Mouse (Mus musculus) liver, embryonic 13.5 days (tissue): ENCODE measurements around the gene Btbd7. TPM values are rescaled to one million over a fixed set of nuclear protein-coding genes. Genes with fewer than 3 reads are reported as not detected.

Experiments used
- ATAC-seq: fragments of 200-750 bp; cut with Nextera tagmentation; 2 replicates; pipeline ENCODE4 v1.8.0; 2017; ENCODE audit warnings: low read depth, mild to moderate bottlenecking, moderate number of reproducible peaks, moderate library complexity
- DNase-seq: peaks from one replicate; pipeline ENCODE4 v3.0.0; 2022
- H3K27ac ChIP-seq: fragments of 300-500 bp; sonication (generic); 2 replicates; pipeline ENCODE4 v1.5.1; 2015; ENCODE audit warnings: moderate library complexity, mild to moderate bottlenecking, inconsistent platforms
- H3K27me3 ChIP-seq: fragments of 300-500 bp; sonication (generic); 2 replicates; pipeline ENCODE4 v1.6.1; 2015; ENCODE audit warnings: mild to moderate bottlenecking, inconsistent platforms
- H3K36me3 ChIP-seq: fragments of 300-500 bp; sonication (generic); 2 replicates; pipeline ENCODE4 v1.6.1; 2015; ENCODE audit warnings: mild to moderate bottlenecking, inconsistent platforms
- H3K4me1 ChIP-seq: fragments of 300-500 bp; sonication (generic); replicated peaks from 2 replicates; pipeline ENCODE4 v1.6.1; 2015; ENCODE audit warnings: inconsistent platforms
- H3K4me2 ChIP-seq: fragments of 300-500 bp; sonication (generic); 2 replicates; pipeline ENCODE4 v1.6.1; 2015; ENCODE audit warnings: inconsistent platforms, mild to moderate bottlenecking, moderate library complexity
- H3K4me3 ChIP-seq: fragments of 300-500 bp; sonication (generic); replicated peaks from 2 replicates; pipeline ENCODE4 v1.5.1; 2015; ENCODE audit warnings: mild to moderate bottlenecking, inconsistent platforms
- H3K9ac ChIP-seq: fragments of 300-500 bp; sonication (generic); 2 replicates; pipeline ENCODE4 v1.6.1; 2015; ENCODE audit warnings: mild to moderate bottlenecking, inconsistent platforms
- H3K9me3 ChIP-seq: fragments of 300-500 bp; sonication (generic); replicated peaks from 2 replicates; pipeline ENCODE4 v1.6.1; 2016; ENCODE audit warnings: inconsistent platforms
- WGBS: fragments of 180-500 bp; shearing (Covaris S2); methylation state at CpG from one replicate; pipeline ENCODE4 v1.1.7; 2015; ENCODE audit not compliant: insufficient replicate concordance; 5-methylcytosine and 5-hydroxymethylcytosine counted together
- polyA plus RNA-seq: library from polyadenylated mRNA; unstranded; fragments of >200 nt; fragmentation: Nextera tagmentation; extraction: Ambion mirVana; gene quantifications from 2 replicates; pipeline ENCODE4 v1.2.1, GENCODE M21; 2015

The Btbd7 gene
- polyA plus RNA-seq = 4.0 and 4.7 TPM in 2 replicates

- Histone ChIP-seq H3K4me2 (peak within 1 kb of the TSS; percentile 91), H3K4me3 (peak within 1 kb of the TSS; percentile 95), H3K9ac (peak within 1 kb of the TSS; percentile 95), H3K4me1 (peaks cover 28% of the 10 kb centered on the region), H3K9me3 (no peaks in the 10 kb centered on the region), H3K27ac (peak within 1 kb of the TSS; percentile 94), H3K36me3 (no peaks in the 10 kb centered on the region), H3K27me3 (no peaks in the 10 kb centered on the region)
- ATAC-seq (peak; percentile 92), DNase-seq (peak; percentile 93)
- WGBS = under 1% methylated on average over 81 of the region's 95 CpGs
These were observed at the start of gene Btbd7 for GRCm38 (mm10) chr12:102878031-102878823. Gene Btbd7, minus strand, starts transcription at chr12:102878471.

- ATAC-seq (no peak), DNase-seq (no peak)
- no peaks in the 10 kb centered on the region for H3K27me3 ChIP-seq
- H3K27ac ChIP-seq = no peak overlapping the region
- H3K9me3 ChIP-seq = no peaks in the 10 kb centered on the region
- H3K4me2 ChIP-seq = no peak overlapping the region
- WGBS = 42% methylated on average over 2 of the region's 2 CpGs
- H3K36me3 ChIP-seq = no peaks in the 10 kb centered on the region
- no peaks in the 10 kb centered on the region for H3K4me1 ChIP-seq
- no peak overlapping the region for H3K9ac ChIP-seq
- H3K4me3 ChIP-seq = no peak overlapping the region
These were observed 37.8 kb upstream of the Btbd7 start for GRCm38 (mm10) chr12:102916073-102916472.

DNA sequence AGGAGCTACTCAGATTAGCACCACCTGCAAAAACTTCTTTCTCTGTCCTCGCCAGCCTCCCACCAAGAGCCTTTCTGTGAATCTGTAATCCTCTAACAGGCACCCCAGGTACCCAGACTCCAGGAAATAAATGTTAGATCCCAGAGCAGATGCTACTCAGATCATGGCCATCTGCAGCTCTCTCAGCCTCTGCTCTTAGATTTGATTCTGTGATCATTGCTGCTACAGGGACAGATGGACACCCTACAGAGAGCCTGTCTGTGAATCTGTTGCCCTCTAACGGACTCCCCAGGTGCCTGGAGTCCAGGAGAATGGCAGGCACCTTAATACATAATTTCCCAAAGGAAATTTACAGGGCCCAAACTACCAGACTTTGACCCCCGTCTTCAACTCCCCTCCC lies 29.9 kb upstream of the Btbd7 start:
- no peak overlapping the region for H3K27ac ChIP-seq
- no peak for DNase-seq
- H3K27me3 ChIP-seq = no peaks in the 10 kb centered on the region
- no peak overlapping the region for H3K9ac ChIP-seq
- H3K4me3 ChIP-seq = no peak overlapping the region
- no peaks in the 10 kb centered on the region for H3K9me3 ChIP-seq
- H3K4me1 ChIP-seq = no peaks in the 10 kb centered on the region
- ATAC-seq = no peak
- H3K36me3 ChIP-seq = no peaks in the 10 kb centered on the region
- H3K4me2 ChIP-seq = no peak overlapping the region
- 42% methylated on average over 3 of the region's 3 CpGs for WGBS

GRCm38 (mm10) chr12:102899091-102899490 lies 20.8 kb upstream of the Btbd7 start, which contains the start of gene Cox8c:
Gene Cox8c, plus strand, starts transcription at chr12:102899316.
- no peak within 1 kb of the TSS for H3K9ac ChIP-seq

GRCm38 (mm10) chr12:102888568-102888967 lies 10.3 kb upstream of the Btbd7 start:
- DNase-seq (no peak), ATAC-seq (no peak)
- Histone ChIP-seq H3K4me1 (no peaks in the 10 kb centered on the region), H3K9ac (no peak overlapping the region), H3K27ac (no peak overlapping the region), H3K27me3 (no peaks in the 10 kb centered on the region), H3K4me2 (no peak overlapping the region), H3K4me3 (no peak overlapping the region), H3K36me3 (no peaks in the 10 kb centered on the region), H3K9me3 (no peaks in the 10 kb centered on the region)
- WGBS = 70% methylated on average over 5 of the region's 5 CpGs

More at GRCm38 (mm10) chr12:102899091-102899490, 20.8 kb upstream of the Btbd7 start, which contains the start of gene Cox8c:
- Histone ChIP-seq H3K36me3 (no peaks in the 10 kb centered on the region), H3K27me3 (no peaks in the 10 kb centered on the region), H3K9me3 (0 out of 2 replicates have a peak, but pooled peaks cover 2% of the 10 kb centered on the region), H3K27ac (no peak within 1 kb of the TSS), H3K4me3 (no peak within 1 kb of the TSS), H3K4me1 (no peaks in the 10 kb centered on the region), H3K4me2 (no peak within 1 kb of the TSS)
- no peak for ATAC-seq
- no peak for DNase-seq
- WGBS = 84% methylated on average over 17 of the region's 17 CpGs

- WGBS = 52% methylated on average over 10 of the region's 10 CpGs
- Histone ChIP-seq H3K9me3 (no peaks in the 10 kb centered on the region), H3K9ac (no peak overlapping the region), H3K4me2 (no peak overlapping the region), H3K4me1 (no peaks in the 10 kb centered on the region), H3K36me3 (no peaks in the 10 kb centered on the region), H3K27ac (no peak overlapping the region), H3K4me3 (no peak overlapping the region), H3K27me3 (no peaks in the 10 kb centered on the region)
- DNase-seq (no peak), ATAC-seq (no peak)
These were observed 9.1 kb upstream of the Btbd7 start for GRCm38 (mm10) chr12:102887366-102887765.

DNA sequence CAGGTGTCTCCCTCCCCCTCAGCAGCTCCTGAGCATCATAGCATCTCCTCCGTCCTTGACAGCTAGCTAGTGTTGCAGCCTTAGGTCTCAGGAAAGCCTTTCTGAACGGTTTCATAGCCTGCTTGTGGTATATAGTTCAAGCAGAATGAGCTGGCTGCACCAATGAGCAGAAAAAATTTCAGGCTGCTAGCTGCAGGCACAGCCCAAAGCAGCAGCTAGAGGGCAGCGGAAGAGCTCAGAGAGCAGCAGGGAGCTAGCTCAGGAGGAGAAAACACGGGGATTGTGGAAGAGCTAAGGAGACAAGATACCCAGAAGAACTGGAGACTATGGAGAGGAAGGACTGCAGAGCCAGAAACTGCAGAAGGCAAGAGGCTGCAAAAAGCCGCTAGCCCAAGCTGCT lies 7.5 kb upstream of the Btbd7 start:
- H3K4me3 ChIP-seq = no peak overlapping the region
- H3K27me3 ChIP-seq = no peaks in the 10 kb centered on the region
- H3K9me3 ChIP-seq = no peaks in the 10 kb centered on the region
- H3K9ac ChIP-seq = no peak overlapping the region
- no peak overlapping the region for H3K27ac ChIP-seq
- ATAC-seq = no peak
- no peaks in the 10 kb centered on the region for H3K36me3 ChIP-seq
- no peaks in the 10 kb centered on the region for H3K4me1 ChIP-seq
- no peak for DNase-seq
- WGBS = 17% methylated on average over 5 of the region's 5 CpGs
- H3K4me2 ChIP-seq = no peak overlapping the region

- Histone ChIP-seq H3K9ac (peak overlapping the region; percentile 65), H3K27me3 (no peaks in the 10 kb centered on the region), H3K4me1 (peaks cover 28% of the 10 kb centered on the region), H3K9me3 (no peaks in the 10 kb centered on the region), H3K36me3 (no peaks in the 10 kb centered on the region), H3K27ac (no peak overlapping the region), H3K4me2 (peak overlapping the region; percentile 91), H3K4me3 (peak overlapping the region; percentile 95)
- ATAC-seq = no peak
- DNase-seq = no peak
- WGBS = 37% methylated on average over 7 of the region's 7 CpGs
These were observed 630 bp upstream of the Btbd7 start for GRCm38 (mm10) chr12:102878901-102879300.

GRCm38 (mm10) chr12:102877301-102878030 lies 805 bp downstream of the Btbd7 start:
- Histone ChIP-seq H3K9ac (peak overlapping the region; percentile 95), H3K27me3 (no peaks in the 10 kb centered on the region), H3K36me3 (no peaks in the 10 kb centered on the region), H3K4me3 (peak overlapping the region; percentile 95), H3K4me2 (peak overlapping the region; percentile 91), H3K27ac (peak overlapping the region; percentile 94), H3K9me3 (no peaks in the 10 kb centered on the region), H3K4me1 (peaks cover 28% of the 10 kb centered on the region)
- under 1% methylated on average over 65 of the region's 70 CpGs for WGBS
- DNase-seq (peak; percentile 42), ATAC-seq (peak; percentile 76)

GRCm38 (mm10) chr12:102870527-102870926 lies 7.7 kb downstream of the Btbd7 start:
- DNase-seq (no peak), ATAC-seq (no peak)
- Histone ChIP-seq H3K4me1 (peaks cover 14% of the 10 kb centered on the region), H3K9me3 (no peaks in the 10 kb centered on the region), H3K4me3 (no peak overlapping the region), H3K9ac (no peak overlapping the region), H3K27me3 (no peaks in the 10 kb centered on the region), H3K4me2 (no peak overlapping the region), H3K36me3 (no peaks in the 10 kb centered on the region), H3K27ac (no peak overlapping the region)
- WGBS = 25% methylated on average over 1 of the region's 1 CpGs

- no peaks in the 10 kb centered on the region for H3K9me3 ChIP-seq
- H3K4me3 ChIP-seq = no peak overlapping the region
- no peaks in the 10 kb centered on the region for H3K36me3 ChIP-seq
- H3K9ac ChIP-seq = no peak overlapping the region
- no peak overlapping the region for H3K27ac ChIP-seq
- no peak overlapping the region for H3K4me2 ChIP-seq
- peaks cover 10% of the 10 kb centered on the region for H3K4me1 ChIP-seq
- H3K27me3 ChIP-seq = no peaks in the 10 kb centered on the region
- ATAC-seq (0 out of 2 replicates have a peak, but pooled peaks have one; percentile 48), DNase-seq (no peak)
- 32% methylated on average over 2 of the region's 2 CpGs for WGBS
These were observed 8.5 kb downstream of the Btbd7 start for GRCm38 (mm10) chr12:102869802-102870201.
